Mouse (Mus musculus): Measurements from ENCODE around the gene Zbtb5. TPM values are rescaled to one million over a fixed set of nuclear protein-coding genes. Genes with fewer than 3 reads are reported as not detected.
"Not testable (repeated sequence)": the region's sequence is repeated elsewhere in the genome, so short reads cannot be mapped to it uniquely, and the experiment has no call there.

Zbtb5 gene
- total RNA-seq (2021) (10 to 100 TPM in 1 of 2 experiments, 1 to 10 TPM in 1; 8.9 to 12.0 TPM), polyA plus RNA-seq (2012; rRNA removed) (13.1 and 21.3 TPM in 2 replicates)
- long read RNA-seq, full-length matches to known transcripts, result 9 of 16 reads
- long read RNA-seq, partial matches to known transcripts, result 7 of 16 reads
- long read RNA-seq, other reads (novel, unspliced or antisense), result 0 of 16 reads

DNA sequence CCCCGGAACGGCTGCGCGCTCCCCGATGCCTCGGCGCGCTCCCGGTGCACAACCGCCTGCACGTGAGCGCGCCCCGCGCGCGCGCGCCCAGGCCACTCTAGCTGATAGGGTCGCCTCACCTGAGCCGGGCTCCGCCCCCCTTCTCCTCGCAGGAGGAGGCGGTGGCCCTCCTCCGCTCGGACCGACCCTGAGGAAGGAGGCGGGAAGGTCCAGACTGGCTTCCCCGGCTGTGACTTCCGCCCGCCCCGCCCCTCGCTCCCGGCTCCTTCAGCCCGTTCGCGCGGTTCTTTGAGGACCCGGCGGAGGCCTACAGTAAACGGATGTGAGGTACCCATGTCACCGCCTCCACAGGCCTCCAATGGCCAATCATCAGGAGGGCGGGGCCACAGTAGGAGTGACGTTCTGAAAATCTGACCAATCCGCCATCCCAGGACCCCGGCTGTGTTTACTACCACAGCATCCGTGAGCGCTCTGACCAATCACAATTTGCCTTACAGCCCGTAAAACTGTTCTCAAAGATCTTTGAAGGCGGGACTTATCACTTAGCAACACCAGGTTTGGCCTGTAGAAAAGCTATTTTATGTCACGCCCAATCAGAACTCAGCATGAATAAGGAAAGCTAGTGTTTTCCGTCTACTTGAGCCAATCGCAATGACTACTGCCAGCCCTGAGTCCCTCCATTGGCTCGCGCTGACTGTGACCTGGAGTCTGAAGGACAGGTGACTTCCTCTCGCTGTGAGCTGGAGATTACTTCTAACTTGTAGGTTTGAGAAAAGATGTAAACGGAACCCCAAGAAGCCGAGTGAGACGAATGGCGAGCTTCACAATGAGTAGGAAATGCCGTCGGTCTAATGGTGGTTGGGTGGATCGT is at the start of gene Zbtb5:
Gene Zbtb5, minus strand, starts transcription at position 308 of the 871 bp plus-strand sequence.
- peak; percentile 100 for DNase-seq

GRCm38 (mm10) chr4:45055451-45055850 is 43.2 kb upstream of the Zbtb5 start:
- DNase-seq, result no peak

- no peak for DNase-seq
Observed at GRCm38 (mm10) chr4:45054862-45055261, 42.6 kb upstream of the Zbtb5 start.

GRCm38 (mm10) chr4:45047956-45048355 is 35.7 kb upstream of the Zbtb5 start:
- no peak for DNase-seq

- no peak for DNase-seq
Observed at GRCm38 (mm10) chr4:45047286-45047887, 35.2 kb upstream of the Zbtb5 start.

- no peak for DNase-seq
Observed at GRCm38 (mm10) chr4:45046679-45047078, 34.5 kb upstream of the Zbtb5 start.

DNA sequence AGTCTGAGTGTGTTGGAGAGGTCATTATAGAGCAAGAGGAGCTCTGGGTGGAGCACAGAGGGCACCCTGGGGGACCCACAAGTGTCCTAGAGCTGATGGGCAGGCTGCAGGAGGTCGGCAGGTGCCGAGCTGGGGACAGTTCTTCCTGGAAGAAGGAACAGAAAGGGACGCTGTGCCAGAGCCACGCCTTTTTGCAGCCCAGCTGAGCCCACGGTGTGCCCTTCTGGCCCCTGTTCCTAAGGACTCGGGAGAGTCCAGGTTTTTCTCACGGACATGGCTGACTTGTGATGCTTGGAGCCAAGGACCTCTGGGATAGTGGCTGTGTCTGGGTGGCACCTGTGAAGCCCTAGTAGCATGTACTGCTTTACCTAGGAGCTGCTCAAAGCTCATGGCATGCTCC is 28.6 kb upstream of the Zbtb5 start:
- DNase-seq, result no peak

- DNase-seq, result not testable (repeated sequence)
Observed at GRCm38 (mm10) chr4:45039546-45039945, 27.3 kb upstream of the Zbtb5 start.

- peak; percentile 16 for DNase-seq
Observed at GRCm38 (mm10) chr4:45038879-45039278, 26.7 kb upstream of the Zbtb5 start.

DNA sequence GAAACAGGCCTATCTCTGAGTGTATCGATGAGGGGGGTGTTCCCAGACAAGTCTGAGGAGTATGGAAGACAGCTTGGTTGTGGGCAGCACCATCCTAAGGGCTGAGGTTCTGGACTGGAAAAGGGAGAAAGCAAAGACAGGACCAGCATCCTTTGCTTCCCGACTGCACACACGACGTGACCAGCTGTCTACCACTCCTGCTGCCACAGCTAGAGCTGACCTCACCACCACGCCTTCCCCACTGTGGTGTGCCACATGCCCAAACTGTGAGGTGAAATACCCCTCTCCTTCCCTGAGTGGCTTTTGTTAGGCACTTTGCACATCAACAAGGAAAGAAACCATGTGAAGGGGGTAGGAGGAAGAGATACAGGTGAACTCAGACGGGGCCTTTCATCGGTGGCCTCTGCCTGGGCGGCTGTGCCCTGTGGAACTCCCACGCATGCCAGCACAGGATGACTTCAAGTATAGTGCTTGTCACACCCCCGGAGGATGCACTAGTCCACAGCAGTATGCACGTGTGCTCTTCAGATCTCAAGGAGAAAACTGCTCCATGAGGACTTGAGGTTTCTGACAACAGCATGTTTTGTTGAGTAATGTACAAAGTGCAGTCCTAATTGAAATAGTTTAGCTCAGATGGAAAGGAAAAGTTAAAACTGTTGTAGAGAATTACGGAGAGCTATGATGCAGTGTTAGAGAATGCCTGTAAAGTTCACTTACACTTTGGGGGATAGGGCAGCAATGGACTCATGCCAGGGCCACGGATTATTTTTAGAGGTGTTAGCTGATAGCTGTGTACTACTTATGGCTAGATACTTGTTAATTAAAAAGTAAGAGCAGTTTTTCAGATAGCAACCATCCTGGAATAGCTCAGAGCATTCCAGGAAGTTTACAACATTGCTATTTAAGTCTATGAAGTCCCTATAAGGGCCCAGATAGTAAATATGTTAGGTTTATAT is 25.5 kb upstream of the Zbtb5 start:
- DNase-seq, result no peak

- DNase-seq, result peak; percentile 51
Observed at GRCm38 (mm10) chr4:45036571-45036970, 24.4 kb upstream of the Zbtb5 start.

DNA sequence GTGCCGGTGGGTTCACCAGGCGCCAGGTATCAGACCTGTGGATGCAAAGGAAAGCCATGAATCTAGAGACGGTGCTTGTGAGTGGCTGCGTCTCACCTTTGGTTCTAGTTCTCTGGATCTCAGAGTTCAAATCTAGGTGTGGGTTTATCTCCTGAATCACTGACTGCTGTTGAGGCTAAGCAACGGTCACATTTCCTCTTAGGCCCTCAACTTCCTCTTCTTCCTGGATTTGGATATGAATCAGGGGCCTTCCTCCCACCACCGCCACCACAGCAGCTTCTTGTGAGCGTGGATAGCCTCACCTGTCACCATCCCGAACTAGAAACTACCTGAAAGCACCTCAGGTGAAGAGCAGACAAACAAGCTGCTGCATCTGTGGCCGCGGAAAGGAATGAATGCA is 23.8 kb upstream of the Zbtb5 start:
- DNase-seq, result no peak

DNA sequence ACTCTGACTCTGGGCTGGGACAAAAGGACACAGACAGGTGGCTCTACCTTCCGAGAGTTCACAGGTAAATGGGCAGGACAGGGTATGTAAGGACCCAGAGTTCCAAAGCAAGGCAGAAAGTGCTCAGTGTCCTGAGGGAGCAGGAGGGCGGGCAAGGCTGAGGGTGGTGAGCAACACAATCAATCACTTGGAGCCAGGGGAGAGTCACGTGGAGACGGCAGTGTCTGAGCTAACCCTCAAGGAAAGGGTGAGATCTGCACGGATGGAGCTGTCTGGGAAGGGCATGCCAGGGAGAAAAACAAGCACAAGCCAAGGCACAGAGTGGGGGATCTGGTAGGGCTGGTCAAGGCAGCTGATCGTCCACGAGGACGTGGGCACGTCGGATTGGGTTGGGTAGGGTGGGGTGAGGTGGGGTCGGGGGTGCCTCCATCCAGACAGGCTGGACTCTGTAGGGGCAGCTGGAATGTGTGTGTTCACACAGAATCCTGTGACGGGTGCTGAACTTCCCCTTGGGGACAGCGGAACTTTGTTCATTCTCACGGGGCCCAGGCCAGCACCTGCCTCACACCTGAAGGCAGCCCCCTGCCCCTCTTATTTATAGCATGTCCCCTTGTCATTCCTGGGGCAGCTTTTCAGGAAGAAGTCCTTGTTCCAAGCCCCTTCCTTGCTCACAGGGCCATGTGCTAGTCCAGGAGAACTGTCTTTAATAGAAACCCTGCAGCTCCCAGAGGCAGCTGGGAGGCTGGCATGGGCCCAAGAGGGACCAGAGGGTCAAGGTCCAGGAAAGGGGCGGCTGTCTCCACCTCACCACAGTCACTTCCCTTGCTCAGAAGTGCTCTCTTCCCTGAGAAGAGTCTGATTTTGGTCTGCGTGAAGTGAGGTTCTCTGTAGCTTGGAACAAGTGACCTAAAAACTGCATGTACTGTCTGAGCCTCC is 22.7 kb upstream of the Zbtb5 start:
- DNase-seq, result peak; percentile 75

- DNase-seq, result no peak
Observed at GRCm38 (mm10) chr4:45032586-45032985, 20.4 kb upstream of the Zbtb5 start.

DNA sequence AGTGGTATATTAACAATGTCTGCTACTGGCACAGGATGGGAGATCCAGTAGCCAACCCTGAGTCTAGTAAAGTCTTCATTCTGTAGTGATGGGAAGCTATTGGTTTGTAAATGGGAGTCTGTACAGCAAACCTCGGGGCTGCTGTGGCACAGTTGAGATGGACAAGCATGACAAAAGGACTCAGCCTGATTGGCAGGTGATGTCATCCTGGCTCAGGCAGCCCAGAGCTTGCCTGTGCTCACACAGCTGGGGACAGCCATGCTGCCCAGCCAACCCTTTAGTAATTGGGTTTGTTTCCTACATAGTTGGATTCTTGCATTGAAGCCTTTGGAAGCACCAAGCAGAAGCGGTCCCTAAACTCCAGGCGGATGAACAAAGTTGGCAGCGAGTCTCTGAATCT is 14.2 kb upstream of the Zbtb5 start:
- DNase-seq, result no peak

- DNase-seq, result no peak
Observed at GRCm38 (mm10) chr4:45019009-45019408, 6.8 kb upstream of the Zbtb5 start.

- DNase-seq, result peak; percentile 96
Observed at GRCm38 (mm10) chr4:45018452-45018980, 6.3 kb upstream of the Zbtb5 start, which contains the start of gene Polr1e. Gene Polr1e (plus strand): TSS chr4:45018583.

- peak; percentile 59 for DNase-seq
Observed at GRCm38 (mm10) chr4:45015615-45016014, 3.4 kb upstream of the Zbtb5 start.

GRCm38 (mm10) chr4:45013537-45013936 is 1.3 kb upstream of the Zbtb5 start:
- no peak for DNase-seq

GRCm38 (mm10) chr4:45013031-45013431 is 819 bp upstream of the Zbtb5 start:
- DNase-seq, result no peak

Data from adrenal gland, adult 2 months (tissue).